Mouse (Mus musculus): ENCODE measurements at regions not wholly inside any gene's neighbourhood (a gene's known extent, or its start where the extent isn't known, plus 50 kb on each side); places are given as distances from the start of the nearest gene placed in this dataset.

GRCm38 (mm10) chr15:97188545-97188944 is 58.4 kb upstream of the Pced1b start:
- no peak overlapping the region for H3K4me2 ChIP-seq (ENCODE audit: low read length)
- 89% methylated on average over 17 of the region's 17 CpGs for WGBS
- H3K9me3 ChIP-seq (ENCODE audit: control insufficient read depth, low read length) = no peaks in the 10 kb centered on the region
- H3K36me3 ChIP-seq (ENCODE audit: control insufficient read depth, insufficient read depth) = no peaks in the 10 kb centered on the region
- no peaks in the 10 kb centered on the region for H3K27me3 ChIP-seq (replicated peaks; ENCODE audit: control insufficient read depth, insufficient read depth, low read length)
- H3K9ac ChIP-seq (replicated peaks; ENCODE audit: low read depth, low read length) = no peak overlapping the region
- H3K4me3 ChIP-seq (replicated peaks; ENCODE audit: low read length) = no peak overlapping the region
- H3K27ac ChIP-seq (ENCODE audit: low read length) = no peak overlapping the region
- no peak for ATAC-seq
- H3K4me1 ChIP-seq (replicated peaks; ENCODE audit: control insufficient read depth, insufficient read depth, low read length) = no peaks in the 10 kb centered on the region

GRCm38 (mm10) chr15:97187831-97188230 is 59.1 kb upstream of the Pced1b start:
- Histone ChIP-seq H3K4me3 (replicated peaks; ENCODE audit: low read length) (no peak overlapping the region), H3K9me3 (ENCODE audit: control insufficient read depth, low read length) (no peaks in the 10 kb centered on the region), H3K36me3 (ENCODE audit: control insufficient read depth, insufficient read depth) (no peaks in the 10 kb centered on the region), H3K9ac (replicated peaks; ENCODE audit: low read depth, low read length) (no peak overlapping the region), H3K27me3 (replicated peaks; ENCODE audit: control insufficient read depth, insufficient read depth, low read length) (no peaks in the 10 kb centered on the region), H3K4me1 (replicated peaks; ENCODE audit: control insufficient read depth, insufficient read depth, low read length) (no peaks in the 10 kb centered on the region), H3K4me2 (ENCODE audit: low read length) (no peak overlapping the region), H3K27ac (ENCODE audit: low read length) (no peak overlapping the region)
- 36% methylated on average over 3 of the region's 3 CpGs for WGBS
- ATAC-seq = no peak

GRCm38 (mm10) chr15:97186034-97186433 is 60.9 kb upstream of the Pced1b start:
- Histone ChIP-seq H3K27me3 (replicated peaks; ENCODE audit: control insufficient read depth, insufficient read depth, low read length) (no peaks in the 10 kb centered on the region), H3K4me1 (replicated peaks; ENCODE audit: control insufficient read depth, insufficient read depth, low read length) (peaks cover 7% of the 10 kb centered on the region), H3K4me3 (replicated peaks; ENCODE audit: low read length) (no peak overlapping the region), H3K9ac (replicated peaks; ENCODE audit: low read depth, low read length) (no peak overlapping the region), H3K36me3 (ENCODE audit: control insufficient read depth, insufficient read depth) (no peaks in the 10 kb centered on the region), H3K9me3 (ENCODE audit: control insufficient read depth, low read length) (no peaks in the 10 kb centered on the region), H3K27ac (ENCODE audit: low read length) (no peak overlapping the region), H3K4me2 (ENCODE audit: low read length) (no peak overlapping the region)
- ATAC-seq = no peak
- 69% methylated on average over 8 of the region's 8 CpGs for WGBS

- peak; percentile 15; the same call in 1 of the 2 replicates for ATAC-seq
- WGBS = 57% methylated on average over 9 of the region's 9 CpGs
- H3K4me2 ChIP-seq (ENCODE audit: low read length) = no peak overlapping the region
- peaks cover 13% of the 10 kb centered on the region for H3K4me1 ChIP-seq (replicated peaks; ENCODE audit: control insufficient read depth, insufficient read depth, low read length)
- no peaks in the 10 kb centered on the region for H3K27me3 ChIP-seq (replicated peaks; ENCODE audit: control insufficient read depth, insufficient read depth, low read length)
- no peak overlapping the region for H3K4me3 ChIP-seq (replicated peaks; ENCODE audit: low read length)
- H3K27ac ChIP-seq (ENCODE audit: low read length) = no peak overlapping the region
- no peak overlapping the region for H3K9ac ChIP-seq (replicated peaks; ENCODE audit: low read depth, low read length)
- H3K9me3 ChIP-seq (ENCODE audit: control insufficient read depth, low read length) = no peaks in the 10 kb centered on the region
- no peaks in the 10 kb centered on the region for H3K36me3 ChIP-seq (ENCODE audit: control insufficient read depth, insufficient read depth)
These were observed 64.3 kb upstream of the Pced1b start for GRCm38 (mm10) chr15:97182617-97183038.

- no peak overlapping the region for H3K4me3 ChIP-seq (replicated peaks; ENCODE audit: low read length)
- ATAC-seq = peak; percentile 79
- no peaks in the 10 kb centered on the region for H3K36me3 ChIP-seq (ENCODE audit: control insufficient read depth, insufficient read depth)
- no peak overlapping the region for H3K27ac ChIP-seq (ENCODE audit: low read length)
- no peaks in the 10 kb centered on the region for H3K27me3 ChIP-seq (replicated peaks; ENCODE audit: control insufficient read depth, insufficient read depth, low read length)
- H3K4me1 ChIP-seq (replicated peaks; ENCODE audit: control insufficient read depth, insufficient read depth, low read length) = peaks cover 13% of the 10 kb centered on the region
- no peak overlapping the region for H3K9ac ChIP-seq (replicated peaks; ENCODE audit: low read depth, low read length)
- 33% methylated on average over 9 of the region's 9 CpGs for WGBS
- H3K4me2 ChIP-seq (ENCODE audit: low read length) = peak overlapping the region; percentile 13; the same call in 1 of the 2 replicates
- H3K9me3 ChIP-seq (ENCODE audit: control insufficient read depth, low read length) = no peaks in the 10 kb centered on the region
These were observed 65.8 kb upstream of the Pced1b start for GRCm38 (mm10) chr15:97180970-97181669.

GRCm38 (mm10) chr15:97178286-97178685 is 68.6 kb upstream of the Pced1b start:
- H3K9ac ChIP-seq (replicated peaks; ENCODE audit: low read depth, low read length) = no peak overlapping the region
- no peaks in the 10 kb centered on the region for H3K36me3 ChIP-seq (ENCODE audit: control insufficient read depth, insufficient read depth)
- WGBS = 50% methylated on average over 3 of the region's 3 CpGs
- no peak overlapping the region for H3K4me2 ChIP-seq (ENCODE audit: low read length)
- no peak overlapping the region for H3K4me3 ChIP-seq (replicated peaks; ENCODE audit: low read length)
- H3K27ac ChIP-seq (ENCODE audit: low read length) = no peak overlapping the region
- no peaks in the 10 kb centered on the region for H3K27me3 ChIP-seq (replicated peaks; ENCODE audit: control insufficient read depth, insufficient read depth, low read length)
- H3K4me1 ChIP-seq (replicated peaks; ENCODE audit: control insufficient read depth, insufficient read depth, low read length) = peaks cover 13% of the 10 kb centered on the region
- H3K9me3 ChIP-seq (ENCODE audit: control insufficient read depth, low read length) = no peaks in the 10 kb centered on the region
- ATAC-seq = no peak

GRCm38 (mm10) chr15:97177806-97178205 is 69.1 kb upstream of the Pced1b start:
- ATAC-seq = no peak

GRCm38 (mm10) chr15:97174989-97175388 is 71.9 kb upstream of the Pced1b start:
- Histone ChIP-seq H3K27ac (ENCODE audit: low read length) (no peak overlapping the region), H3K4me3 (replicated peaks; ENCODE audit: low read length) (no peak overlapping the region), H3K36me3 (ENCODE audit: control insufficient read depth, insufficient read depth) (no peaks in the 10 kb centered on the region), H3K27me3 (replicated peaks; ENCODE audit: control insufficient read depth, insufficient read depth, low read length) (no peaks in the 10 kb centered on the region), H3K9me3 (ENCODE audit: control insufficient read depth, low read length) (no peaks in the 10 kb centered on the region), H3K4me1 (replicated peaks; ENCODE audit: control insufficient read depth, insufficient read depth, low read length) (no peaks in the 10 kb centered on the region), H3K9ac (replicated peaks; ENCODE audit: low read depth, low read length) (no peak overlapping the region), H3K4me2 (ENCODE audit: low read length) (no peak overlapping the region)
- WGBS = 62% methylated on average over 5 of the region's 5 CpGs
- ATAC-seq = no peak

More at GRCm38 (mm10) chr15:97177806-97178205, 69.1 kb upstream of the Pced1b start:
- WGBS = 80% methylated on average over 4 of the region's 4 CpGs
- no peaks in the 10 kb centered on the region for H3K27me3 ChIP-seq (replicated peaks; ENCODE audit: control insufficient read depth, insufficient read depth, low read length)
- peaks cover 13% of the 10 kb centered on the region for H3K4me1 ChIP-seq (replicated peaks; ENCODE audit: control insufficient read depth, insufficient read depth, low read length)
- no peak overlapping the region for H3K9ac ChIP-seq (replicated peaks; ENCODE audit: low read depth, low read length)
- H3K27ac ChIP-seq (ENCODE audit: low read length) = no peak overlapping the region
- no peak overlapping the region for H3K4me3 ChIP-seq (replicated peaks; ENCODE audit: low read length)
- no peak overlapping the region for H3K4me2 ChIP-seq (ENCODE audit: low read length)
- no peaks in the 10 kb centered on the region for H3K9me3 ChIP-seq (ENCODE audit: control insufficient read depth, low read length)
- H3K36me3 ChIP-seq (ENCODE audit: control insufficient read depth, insufficient read depth) = no peaks in the 10 kb centered on the region

- ATAC-seq = no peak
- H3K36me3 ChIP-seq (ENCODE audit: control insufficient read depth, insufficient read depth) = no peaks in the 10 kb centered on the region
- no peak overlapping the region for H3K4me2 ChIP-seq (ENCODE audit: low read length)
- H3K27me3 ChIP-seq (replicated peaks; ENCODE audit: control insufficient read depth, insufficient read depth, low read length) = no peaks in the 10 kb centered on the region
- no peak overlapping the region for H3K27ac ChIP-seq (ENCODE audit: low read length)
- no peaks in the 10 kb centered on the region for H3K9me3 ChIP-seq (ENCODE audit: control insufficient read depth, low read length)
- no peak overlapping the region for H3K9ac ChIP-seq (replicated peaks; ENCODE audit: low read depth, low read length)
- H3K4me1 ChIP-seq (replicated peaks; ENCODE audit: control insufficient read depth, insufficient read depth, low read length) = no peaks in the 10 kb centered on the region
- H3K4me3 ChIP-seq (replicated peaks; ENCODE audit: low read length) = no peak overlapping the region
- 82% methylated on average over 17 of the region's 17 CpGs for WGBS
These were observed 73.7 kb upstream of the Pced1b start for GRCm38 (mm10) chr15:97173233-97173632.

GRCm38 (mm10) chr15:97170074-97170473 is 76.8 kb upstream of the Pced1b start:
- H3K27me3 ChIP-seq (replicated peaks; ENCODE audit: control insufficient read depth, insufficient read depth, low read length) = no peaks in the 10 kb centered on the region
- H3K4me2 ChIP-seq (ENCODE audit: low read length) = no peak overlapping the region
- ATAC-seq = no peak
- no peak overlapping the region for H3K9ac ChIP-seq (replicated peaks; ENCODE audit: low read depth, low read length)
- no peaks in the 10 kb centered on the region for H3K4me1 ChIP-seq (replicated peaks; ENCODE audit: control insufficient read depth, insufficient read depth, low read length)
- H3K27ac ChIP-seq (ENCODE audit: low read length) = no peak overlapping the region
- WGBS = 77% methylated on average over 6 of the region's 6 CpGs
- H3K9me3 ChIP-seq (ENCODE audit: control insufficient read depth, low read length) = no peaks in the 10 kb centered on the region
- no peak overlapping the region for H3K4me3 ChIP-seq (replicated peaks; ENCODE audit: low read length)
- no peaks in the 10 kb centered on the region for H3K36me3 ChIP-seq (ENCODE audit: control insufficient read depth, insufficient read depth)

Measured in forebrain, embryonic 16.5 days (tissue).